Mouse (Mus musculus) forebrain, embryonic 12.5 days (tissue): ENCODE measurements at regions not wholly inside any gene's neighbourhood (a gene's known extent, or its start where the extent isn't known, plus 50 kb on each side); places are given as distances from the start of the nearest gene placed in this dataset.
A peak's percentile ranks its signal among the peaks of the same experiment; 100 is the strongest.

Experiments
- ATAC-seq: fragments of 200-750 bp; cut with Nextera tagmentation; 2 replicates; pipeline ENCODE4 v1.8.0; 2017; ENCODE audit warnings: moderate TSS enrichment; ENCODE audit not compliant: low FRiP score
- H3K27ac ChIP-seq: fragments of 300-500 bp; sonication (generic); 2 replicates; pipeline ENCODE4 v1.5.1; 2016; ENCODE audit warnings: mild to moderate bottlenecking
- H3K27me3 ChIP-seq: fragments of 300-500 bp; sonication (generic); 2 replicates; pipeline ENCODE4 v1.6.1; 2016; ENCODE audit warnings: mild to moderate bottlenecking
- H3K36me3 ChIP-seq: fragments of 300-500 bp; sonication (generic); replicated peaks from 2 replicates; pipeline ENCODE4 v1.6.1; 2016; ENCODE audit warnings: mild to moderate bottlenecking
- H3K4me1 ChIP-seq: fragments of 300-500 bp; sonication (generic); 2 replicates; pipeline ENCODE4 v1.6.1; 2016
- H3K4me2 ChIP-seq: fragments of 300-500 bp; sonication (generic); 2 replicates; pipeline ENCODE4 v1.6.1; 2016; ENCODE audit warnings: mild to moderate bottlenecking, moderate library complexity
- H3K4me3 ChIP-seq: fragments of 300-500 bp; sonication (generic); replicated peaks from 2 replicates; pipeline ENCODE4 v1.5.1; 2016; ENCODE audit warnings: mild to moderate bottlenecking
- H3K9ac ChIP-seq: fragments of 300-500 bp; sonication (generic); 2 replicates; pipeline ENCODE4 v1.6.1; 2016; ENCODE audit warnings: mild to moderate bottlenecking
- H3K9me3 ChIP-seq: fragments of 300-500 bp; sonication (generic); 2 replicates; pipeline ENCODE4 v1.6.1; 2016
- WGBS: fragments of 180-500 bp; shearing (Covaris S2); methylation state at CpG from one replicate; pipeline ENCODE4 v1.1.7; 2016; 5-methylcytosine and 5-hydroxymethylcytosine counted together

DNA sequence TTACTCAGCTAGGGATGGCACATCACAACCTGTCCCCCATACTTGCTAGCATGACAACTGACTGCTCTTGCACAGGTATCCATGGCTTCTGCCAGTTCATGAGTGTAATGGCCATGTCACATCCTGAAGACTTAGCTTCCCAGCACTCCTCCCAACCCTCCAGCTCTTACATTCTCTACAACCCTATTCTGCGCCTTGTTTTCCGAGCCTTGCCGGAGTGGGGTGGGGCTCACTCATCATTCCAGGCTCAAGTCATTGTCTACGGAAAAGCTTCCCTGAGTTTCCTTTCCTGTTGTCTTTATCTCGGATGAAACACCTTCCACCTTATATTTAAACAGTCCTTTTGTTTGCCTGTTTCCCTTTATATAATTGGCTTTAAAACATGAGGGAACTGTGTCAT lies 69.6 kb downstream of the Prdm13 start:
- WGBS = 85% methylated on average over 5 of the region's 5 CpGs

GRCm38 (mm10) chr4:21614429-21614828 lies 71.3 kb downstream of the Prdm13 start:
- no peaks in the 10 kb centered on the region for H3K27me3 ChIP-seq
- H3K9me3 ChIP-seq = no peaks in the 10 kb centered on the region
- no peak overlapping the region for H3K4me2 ChIP-seq
- no peak overlapping the region for H3K27ac ChIP-seq
- 0 out of 2 replicates have a peak, but pooled peaks have one; percentile 27 for ATAC-seq
- no peak overlapping the region for H3K9ac ChIP-seq
- no peak overlapping the region for H3K4me3 ChIP-seq
- 35% methylated on average over 3 of the region's 3 CpGs for WGBS
- H3K4me1 ChIP-seq = peaks cover 7% of the 10 kb centered on the region
- no peaks in the 10 kb centered on the region for H3K36me3 ChIP-seq

More for the DNA sequence above, 69.6 kb downstream of the Prdm13 start:
- Histone ChIP-seq H3K36me3 (no peaks in the 10 kb centered on the region), H3K4me2 (no peak overlapping the region), H3K27ac (no peak overlapping the region), H3K27me3 (no peaks in the 10 kb centered on the region), H3K9me3 (no peaks in the 10 kb centered on the region), H3K9ac (no peak overlapping the region), H3K4me3 (no peak overlapping the region), H3K4me1 (peaks cover 7% of the 10 kb centered on the region)
- ATAC-seq = no peak

DNA sequence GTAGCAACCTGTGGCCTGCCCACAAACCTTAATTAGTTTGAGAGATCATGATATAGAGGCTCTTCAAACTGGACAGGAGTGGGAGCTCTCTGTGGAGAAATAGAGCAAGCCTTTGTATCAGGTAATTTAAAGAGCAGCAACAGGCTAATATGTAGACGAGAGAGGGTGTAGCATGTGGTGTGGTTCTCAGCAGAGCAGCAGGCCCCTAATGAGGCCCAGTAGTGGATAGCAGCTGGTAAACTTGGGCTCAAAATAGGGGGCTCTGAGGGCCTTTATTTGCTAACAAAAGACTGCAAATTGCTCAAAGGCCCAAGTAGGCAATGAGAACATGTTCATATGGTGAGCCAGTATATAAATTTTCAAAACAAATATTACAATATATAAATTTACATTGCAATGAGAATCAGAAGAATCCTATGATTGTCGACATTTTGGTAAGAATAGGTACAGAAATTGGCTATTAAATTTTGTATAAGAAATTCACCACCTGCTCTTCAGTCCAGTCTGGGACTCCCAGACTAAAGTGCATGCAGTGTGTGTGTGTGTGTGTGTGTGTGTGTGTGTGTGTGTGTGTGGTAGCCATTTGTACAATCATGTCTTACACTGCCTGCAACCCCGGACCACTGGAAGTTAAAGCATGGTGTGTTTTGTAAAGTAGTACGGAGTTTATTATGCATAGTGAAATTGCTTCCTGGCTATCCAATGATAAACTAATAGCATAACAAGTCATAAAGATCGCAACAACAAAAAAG lies 74.1 kb downstream of the Prdm13 start:
- Histone ChIP-seq H3K9ac (no peak overlapping the region), H3K4me1 (peaks cover 7% of the 10 kb centered on the region), H3K27ac (no peak overlapping the region), H3K9me3 (no peaks in the 10 kb centered on the region), H3K4me3 (no peak overlapping the region), H3K36me3 (no peaks in the 10 kb centered on the region), H3K27me3 (no peaks in the 10 kb centered on the region), H3K4me2 (no peak overlapping the region)
- WGBS = 57% methylated on average over 5 of the region's 5 CpGs
- ATAC-seq = peak; percentile 86

GRCm38 (mm10) chr4:21598024-21598423 lies 87.7 kb downstream of the Prdm13 start:
- Histone ChIP-seq H3K27ac (no peak overlapping the region), H3K4me2 (no peak overlapping the region), H3K4me3 (no peak overlapping the region), H3K9me3 (no peaks in the 10 kb centered on the region), H3K9ac (no peak overlapping the region), H3K27me3 (no peaks in the 10 kb centered on the region), H3K36me3 (no peaks in the 10 kb centered on the region), H3K4me1 (no peaks in the 10 kb centered on the region)
- 60% methylated on average over 2 of the region's 2 CpGs for WGBS
- ATAC-seq = peak; percentile 30; the same call in 1 of the 2 replicates

DNA sequence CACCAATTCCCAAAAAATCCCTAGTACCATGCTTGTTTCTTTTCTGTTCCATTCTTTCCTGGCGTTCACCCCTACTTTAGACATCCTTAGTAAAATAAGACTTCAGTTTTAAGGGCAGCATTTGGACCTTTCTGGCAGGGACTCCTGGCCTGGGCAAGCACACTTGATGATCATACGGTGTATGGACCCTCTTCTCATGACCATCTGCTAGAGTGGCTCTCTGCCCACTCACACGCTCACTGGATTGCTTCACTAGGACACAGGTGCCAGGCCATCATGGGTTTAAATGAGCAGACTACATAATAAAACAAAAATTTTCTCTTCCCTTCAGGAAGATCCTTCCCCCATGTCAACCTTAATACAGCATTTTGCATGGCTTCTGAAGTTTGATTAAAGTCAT lies 138.0 kb downstream of the Prdm13 start:
- no peak for ATAC-seq
- 84% methylated on average over 3 of the region's 3 CpGs for WGBS

DNA sequence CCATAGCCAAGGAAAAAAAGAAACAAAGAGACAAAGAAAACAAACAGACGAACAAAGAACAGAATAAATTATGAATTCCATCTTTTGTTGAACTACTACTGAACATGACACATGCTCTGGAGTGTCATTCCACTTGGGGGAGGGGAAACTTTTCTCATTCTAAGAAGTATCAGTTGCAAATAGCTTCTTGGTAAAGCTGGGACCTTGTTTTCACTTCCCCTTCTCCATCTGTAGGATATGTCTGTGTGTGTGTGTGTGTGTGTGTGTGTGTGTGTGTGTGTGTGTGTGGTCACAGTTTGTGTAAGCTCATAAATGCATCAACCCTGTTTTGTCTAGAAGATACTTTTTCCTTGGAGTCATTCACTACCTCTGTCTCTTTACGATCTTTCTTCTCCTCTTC lies 146.2 kb downstream of the Prdm13 start:
- no peaks in the 10 kb centered on the region for H3K9me3 ChIP-seq
- 83% methylated on average over 2 of the region's 2 CpGs for WGBS
- H3K4me2 ChIP-seq = no peak overlapping the region
- no peak for ATAC-seq
- H3K9ac ChIP-seq = no peak overlapping the region
- H3K4me3 ChIP-seq = no peak overlapping the region
- no peaks in the 10 kb centered on the region for H3K36me3 ChIP-seq
- H3K27ac ChIP-seq = no peak overlapping the region
- no peaks in the 10 kb centered on the region for H3K4me1 ChIP-seq
- H3K27me3 ChIP-seq = no peaks in the 10 kb centered on the region

More for the DNA sequence above, 138.0 kb downstream of the Prdm13 start:
- Histone ChIP-seq H3K9ac (no peak overlapping the region), H3K27me3 (no peaks in the 10 kb centered on the region), H3K27ac (no peak overlapping the region), H3K4me3 (no peak overlapping the region), H3K4me1 (no peaks in the 10 kb centered on the region), H3K36me3 (no peaks in the 10 kb centered on the region), H3K4me2 (no peak overlapping the region), H3K9me3 (no peaks in the 10 kb centered on the region)

DNA sequence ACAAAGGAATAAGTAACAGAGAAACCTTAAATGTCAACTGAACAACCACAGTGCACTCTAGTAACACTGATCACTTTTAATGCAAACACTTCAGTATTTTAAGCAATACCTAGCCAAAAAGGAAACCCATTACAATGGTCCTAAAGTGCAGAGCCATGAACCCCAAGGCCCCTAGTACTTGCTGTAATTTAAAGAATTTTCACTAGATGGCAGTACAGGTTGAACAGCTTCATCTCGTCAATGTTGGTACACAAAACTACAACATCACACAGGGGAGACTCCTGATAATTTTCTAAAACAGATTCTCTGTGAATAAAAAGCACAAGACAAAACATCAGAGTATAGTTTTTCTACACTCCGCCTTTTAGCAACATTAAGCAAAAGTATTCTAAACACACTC lies 149.8 kb downstream of the Prdm13 start:
- no peak for ATAC-seq
- H3K4me3 ChIP-seq = no peak overlapping the region
- H3K4me2 ChIP-seq = no peak overlapping the region
- no peaks in the 10 kb centered on the region for H3K4me1 ChIP-seq
- 36% methylated on average over 2 of the region's 2 CpGs for WGBS
- H3K9me3 ChIP-seq = no peaks in the 10 kb centered on the region
- H3K36me3 ChIP-seq = no peaks in the 10 kb centered on the region
- no peak overlapping the region for H3K9ac ChIP-seq
- H3K27ac ChIP-seq = no peak overlapping the region
- no peaks in the 10 kb centered on the region for H3K27me3 ChIP-seq

DNA sequence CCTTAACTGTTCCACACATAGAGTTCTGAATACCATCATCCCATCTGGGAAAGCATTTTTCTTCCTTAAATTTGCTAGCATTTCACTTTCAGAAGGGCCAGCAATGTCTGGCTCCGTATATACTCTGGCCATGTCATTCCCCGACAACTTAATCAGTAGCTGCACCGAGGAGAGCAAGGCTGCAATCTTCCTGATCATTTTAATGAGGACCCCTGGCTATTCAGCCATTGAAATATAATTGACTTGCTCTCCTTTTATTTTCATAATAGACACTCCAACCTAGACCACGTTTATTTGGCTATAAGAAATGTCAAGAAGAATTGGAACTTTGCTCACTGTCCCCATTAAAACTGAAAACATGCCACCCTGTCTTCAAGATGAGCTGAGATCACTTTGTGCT lies 153.6 kb downstream of the Prdm13 start:
- Histone ChIP-seq H3K27me3 (no peaks in the 10 kb centered on the region), H3K9ac (no peak overlapping the region), H3K4me2 (no peak overlapping the region), H3K4me3 (no peak overlapping the region), H3K36me3 (no peaks in the 10 kb centered on the region), H3K9me3 (no peaks in the 10 kb centered on the region), H3K27ac (no peak overlapping the region), H3K4me1 (no peaks in the 10 kb centered on the region)
- 35% methylated on average over 4 of the region's 4 CpGs for WGBS
- ATAC-seq = no peak
